Mouse (Mus musculus) left cerebral cortex, adult 8-10 months (tissue): ENCODE data around the gene Arid1b. TPM values are rescaled to one million over a fixed set of nuclear protein-coding genes. Genes with fewer than 3 reads are reported as not detected.

Experiments
- DNase-seq, 2 experiments: peaks; one replicate each; pipeline ENCODE4 v3.0.0; 2022; ENCODE audit warnings: low spot score in 2 of 2
- total RNA-seq, 4 experiments: library from RNA; stranded (reverse); gene quantifications; 2 replicates each; pipeline ENCODE4 v1.2.4; 2022

Arid1b gene
- total RNA-seq, 4 experiments from 2014 or later = 70.1 to 83.9 (median 72.5) TPM

DNA sequence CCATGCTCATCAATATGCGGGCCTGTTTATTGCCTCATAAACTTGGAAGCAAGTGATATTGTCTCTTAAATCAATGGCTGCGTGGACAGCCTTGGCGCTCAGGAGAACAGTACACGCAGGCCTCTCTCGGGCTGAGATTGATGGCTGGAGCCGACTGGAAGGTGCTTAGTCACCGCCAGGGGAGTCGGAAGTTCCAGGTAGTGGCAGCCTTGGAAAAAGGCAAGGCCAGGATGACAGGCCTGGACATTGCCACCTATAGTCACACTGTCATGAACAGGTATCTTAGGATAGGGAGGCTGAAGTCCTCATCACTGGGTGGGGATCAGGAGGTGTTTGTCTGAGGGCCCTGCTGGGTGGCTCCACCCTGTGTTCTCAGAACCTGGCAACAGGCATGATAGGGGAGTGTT lies 371.9 kb downstream of the Arid1b start:
- DNase-seq = no peak

DNA sequence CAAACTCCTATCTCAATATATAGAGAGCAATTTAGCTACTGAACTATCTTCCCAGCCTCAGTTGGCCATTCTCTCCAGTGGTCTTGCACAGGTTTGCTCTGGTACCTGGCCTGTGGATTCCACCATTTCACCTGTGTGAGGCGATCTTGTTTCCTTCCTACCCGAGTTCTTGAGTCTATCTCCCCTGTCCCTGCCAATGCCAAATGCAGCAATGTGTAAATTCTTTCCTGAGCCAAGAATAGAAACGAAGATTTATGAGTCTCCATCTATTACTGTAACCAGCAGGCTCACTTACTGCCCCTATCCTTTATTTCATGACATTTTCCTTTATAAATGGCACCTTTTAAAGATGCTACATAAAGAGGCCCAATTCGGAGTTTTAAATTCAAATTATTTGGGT lies 376.9 kb downstream of the Arid1b start:
- no peak for DNase-seq

DNA sequence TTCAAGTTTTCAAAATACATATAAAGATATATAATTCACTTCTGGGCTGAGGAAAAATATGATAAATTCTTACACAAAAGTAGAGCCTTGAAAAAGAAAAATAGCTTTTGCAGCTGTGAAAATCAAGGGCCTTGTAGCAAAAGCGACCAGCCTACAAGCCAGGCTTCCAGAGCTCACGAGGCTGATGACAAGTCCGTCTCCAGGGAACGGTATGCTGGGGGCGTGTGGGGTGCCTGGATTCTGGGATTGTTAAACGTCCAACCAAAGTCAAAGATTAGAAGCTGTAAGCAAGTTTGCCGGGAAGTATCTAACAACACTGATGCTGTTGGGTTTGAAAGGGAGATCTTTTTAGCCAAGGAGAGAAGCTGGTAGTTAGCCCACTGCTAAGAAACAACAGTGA lies 377.4 kb downstream of the Arid1b start:
- peak in 1 of 2 experiments; percentile 28 for DNase-seq

DNA sequence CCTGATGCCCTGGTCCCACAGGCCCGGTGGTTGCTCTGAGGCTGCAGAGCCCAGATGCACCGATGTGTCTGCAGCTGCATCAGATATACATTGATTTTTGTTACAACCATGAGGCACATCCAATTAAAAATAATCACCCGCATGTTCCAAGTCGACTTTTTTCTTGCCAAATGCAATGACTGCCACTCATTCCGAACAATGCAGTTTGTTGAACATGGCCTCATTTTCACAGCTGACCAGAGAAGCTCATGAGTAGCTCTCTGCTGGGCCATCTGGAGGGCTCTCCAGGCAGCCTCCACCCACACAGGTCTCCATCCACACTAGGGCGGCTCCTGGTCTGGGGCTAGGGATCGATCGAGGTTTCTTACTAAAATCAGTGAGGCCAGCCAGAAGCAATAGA lies 378.8 kb downstream of the Arid1b start:
- no peak for DNase-seq

DNA sequence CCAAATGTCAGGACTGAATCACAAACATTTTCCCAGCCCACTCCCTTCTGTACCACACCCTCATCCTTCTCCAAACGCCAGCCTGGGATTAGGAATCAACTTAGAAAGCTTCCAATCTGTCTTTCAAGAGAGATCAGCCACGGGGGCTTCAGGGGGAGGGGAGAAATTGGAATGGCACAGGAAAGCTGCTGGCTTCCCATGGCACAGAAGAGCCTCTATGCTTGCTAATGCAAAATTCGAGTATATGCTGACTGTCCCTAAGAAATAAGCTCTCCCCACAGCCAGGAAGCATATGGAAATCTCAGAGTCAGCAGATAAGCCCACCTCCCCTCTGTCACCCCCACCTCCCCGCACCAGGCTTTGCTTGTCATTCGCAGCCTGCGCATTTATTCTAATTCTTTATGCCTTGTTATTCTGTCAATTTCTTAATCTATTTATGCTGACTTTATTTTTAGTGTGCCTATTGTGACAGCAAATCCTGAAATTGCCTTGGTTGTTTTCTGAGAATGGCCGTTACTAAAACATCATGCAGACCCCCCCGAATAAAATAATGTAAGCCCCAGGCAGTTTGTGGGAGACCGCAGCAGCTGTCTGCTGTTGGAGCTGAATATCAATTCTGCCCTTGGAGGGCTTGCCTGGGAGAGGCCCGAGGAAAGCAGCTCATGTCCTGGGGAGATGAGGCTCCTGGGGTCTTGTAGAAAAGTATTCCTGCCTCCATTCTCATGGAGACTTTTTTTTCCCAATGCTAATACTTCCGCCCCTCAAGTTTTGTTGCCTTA lies 383.2 kb downstream of the Arid1b start:
- DNase-seq = peak in 1 of 2 experiments; percentile 38

DNA sequence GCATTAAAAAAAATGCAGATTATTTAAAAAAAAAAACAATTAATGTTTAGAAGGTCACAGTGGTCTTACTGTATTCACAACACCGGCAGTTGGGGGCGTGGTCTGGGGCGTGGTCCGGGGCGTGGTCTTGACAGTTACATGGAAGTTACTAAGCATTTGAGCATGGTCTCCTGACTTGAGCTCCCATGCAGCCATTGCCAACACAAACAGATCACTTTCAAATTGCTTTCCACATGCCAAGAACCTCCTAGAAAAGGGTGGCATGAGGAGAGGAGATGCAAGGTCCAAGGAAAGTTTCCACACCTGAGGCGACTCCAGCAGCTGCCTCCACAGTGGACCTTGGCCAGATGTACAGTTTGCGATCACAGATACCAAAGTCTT lies 383.8 kb downstream of the Arid1b start:
- DNase-seq = no peak

DNA sequence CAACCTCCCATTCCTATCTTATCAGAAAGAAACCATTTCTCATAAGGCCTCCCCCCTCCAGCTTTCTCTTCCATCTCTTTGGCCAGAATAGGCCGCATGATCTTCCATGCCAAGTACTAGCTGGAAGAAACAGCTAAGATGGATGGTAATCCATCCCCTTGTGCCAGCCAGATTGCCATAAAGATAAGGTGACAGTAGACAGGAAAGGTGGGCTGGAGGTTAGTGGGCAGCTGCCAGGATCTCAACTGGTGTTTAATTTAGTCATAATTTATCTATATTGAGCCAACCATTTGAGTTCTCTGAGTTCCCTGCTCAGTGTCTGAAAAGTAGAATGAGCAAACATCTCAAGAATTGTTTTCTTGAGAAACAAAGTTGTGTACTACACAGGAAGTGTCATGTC lies 391.6 kb downstream of the Arid1b start:
- DNase-seq = no peak

DNA sequence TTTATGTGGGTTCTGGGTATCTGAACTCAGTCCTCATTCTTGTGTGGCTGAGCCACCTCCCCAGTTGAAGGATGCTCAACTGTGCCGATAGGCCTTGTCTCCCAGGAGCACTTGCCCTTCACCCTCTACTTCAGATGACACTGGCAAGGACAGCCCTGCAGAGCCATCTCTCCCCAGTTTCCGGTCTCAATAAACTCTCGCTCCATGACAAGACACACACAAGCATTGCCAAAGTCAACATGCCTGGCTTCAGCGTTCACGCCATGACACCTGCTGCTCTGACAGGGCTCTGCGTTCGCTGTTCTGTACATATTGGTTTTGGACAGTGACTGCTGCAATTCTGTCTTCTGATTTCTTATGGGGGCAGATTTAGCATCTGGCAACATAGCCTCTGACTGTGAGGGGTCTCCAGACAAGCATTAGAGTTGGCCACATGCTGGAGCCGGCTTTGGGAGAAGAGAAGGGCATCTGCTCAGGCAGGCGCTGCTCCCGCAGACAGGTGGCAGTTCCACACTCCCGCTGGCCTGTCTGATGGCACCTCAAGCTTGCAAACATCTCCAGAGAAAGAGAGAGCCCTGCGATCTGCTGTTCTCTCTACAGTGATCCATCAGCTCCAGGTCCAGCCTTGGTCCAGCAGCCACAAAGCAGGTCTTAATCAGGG lies 392.9 kb downstream of the Arid1b start:
- DNase-seq = no peak

DNA sequence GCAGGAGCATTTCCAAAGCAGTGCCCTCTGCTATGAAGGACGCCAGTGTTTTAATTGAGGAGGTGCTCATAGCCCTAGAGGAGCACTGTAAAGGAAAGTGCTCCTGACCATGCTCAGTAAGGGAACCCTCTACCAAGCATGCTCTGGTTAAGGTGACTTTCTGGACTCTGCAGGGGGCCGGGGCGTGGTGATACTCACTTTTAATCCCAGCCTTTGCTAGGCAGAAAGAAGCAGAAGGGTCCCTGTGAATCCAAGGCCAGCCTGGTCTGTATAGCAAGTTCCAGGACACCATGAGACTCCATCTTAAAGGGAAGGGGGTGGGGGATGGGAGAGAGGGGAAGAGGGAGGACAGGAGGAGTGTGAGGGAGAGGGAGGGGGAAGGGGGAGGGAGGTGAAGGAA lies 394.2 kb downstream of the Arid1b start:
- no peak for DNase-seq

DNA sequence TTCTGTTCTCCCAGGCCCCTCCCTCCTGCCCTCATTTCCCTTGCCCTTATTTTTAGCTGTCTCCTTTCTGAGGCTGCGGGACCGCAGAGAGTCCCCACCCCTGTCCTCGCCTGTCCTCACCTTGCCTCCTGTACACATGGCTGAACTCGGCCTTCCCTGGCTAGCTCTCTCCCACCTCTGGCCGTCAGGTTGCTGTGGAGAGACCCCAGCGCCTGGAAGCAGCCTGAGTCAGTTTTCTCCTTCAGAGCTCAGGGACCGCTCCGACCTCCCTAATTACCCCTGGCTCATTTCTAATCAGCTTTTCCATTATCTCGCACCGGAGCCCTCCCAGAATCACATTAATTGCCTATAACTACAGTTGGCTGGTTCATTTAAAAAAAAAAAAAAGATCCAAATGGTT lies 396.6 kb downstream of the Arid1b start:
- no peak for DNase-seq

DNA sequence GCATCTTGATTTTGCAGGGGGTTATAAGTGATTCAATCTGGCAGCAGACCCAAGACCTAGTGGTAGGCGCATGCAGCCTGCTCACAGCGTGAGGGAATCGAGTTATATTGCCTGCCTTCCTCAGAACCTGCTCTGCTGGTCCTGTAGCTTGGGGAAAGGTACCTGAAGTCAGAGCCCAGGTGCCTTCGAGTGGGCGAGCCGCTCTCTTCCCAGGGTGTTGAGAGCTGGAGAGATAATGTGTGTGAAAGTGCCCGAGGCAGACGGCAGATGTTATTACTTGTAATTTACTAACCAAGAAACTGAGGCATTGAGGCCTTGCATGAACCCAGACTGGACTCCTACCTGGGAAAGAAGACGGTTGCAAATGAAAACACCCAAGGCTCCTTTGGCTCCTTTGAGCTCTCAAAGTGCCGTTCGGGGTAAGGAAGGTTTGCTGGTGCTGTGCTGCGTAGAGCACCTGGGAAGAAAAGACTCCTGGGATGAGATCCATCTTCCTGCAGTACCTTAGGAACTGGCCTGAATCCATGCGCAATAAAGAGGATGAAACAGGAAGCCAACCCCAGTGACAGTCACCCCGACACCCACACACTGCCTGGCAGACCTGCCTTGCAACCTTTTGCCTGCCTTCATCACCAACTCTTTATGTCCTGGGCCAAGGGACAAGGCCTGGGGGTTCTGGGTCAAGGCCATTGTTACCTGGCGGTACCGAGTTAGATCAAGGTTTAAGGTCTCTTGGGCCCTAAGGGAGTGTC lies 401.5 kb downstream of the Arid1b start:
- DNase-seq = no peak

DNA sequence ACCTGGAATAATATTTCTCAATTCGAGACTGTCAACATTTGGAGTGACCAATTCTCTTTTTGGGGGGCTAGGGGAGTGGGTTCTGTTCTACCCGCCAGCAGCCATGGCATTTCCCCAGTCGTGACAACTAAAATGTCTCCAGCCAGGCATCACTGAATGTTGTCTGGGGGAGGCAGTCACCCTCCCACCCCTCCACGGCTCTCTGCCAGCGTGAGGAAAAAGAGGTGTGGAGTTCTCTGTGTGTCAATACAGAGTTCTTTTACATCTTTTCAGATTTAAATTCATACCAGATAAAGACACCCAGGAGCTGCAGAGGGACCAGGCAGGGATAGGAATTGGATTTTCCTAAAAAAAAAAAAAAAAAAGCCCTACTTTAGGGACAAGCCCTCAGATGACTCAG lies 402.1 kb downstream of the Arid1b start:
- no peak for DNase-seq
